Mouse (Mus musculus) erythroblast, embryonic 14.5 days (primary cell): Measurements from ENCODE around the gene Zc2hc1b. TPM values are rescaled to one million over a fixed set of nuclear protein-coding genes. Genes with fewer than 3 reads are reported as not detected.

Experiments used
- H3K27me3 ChIP-seq: 2 replicates; pipeline ENCODE4 v1.6.1; 2012; ENCODE audit warnings: inconsistent platforms; ENCODE audit not compliant: control insufficient read depth
- H3K36me3 ChIP-seq: 2 replicates; pipeline ENCODE4 v1.6.1; 2012; ENCODE audit warnings: mild to moderate bottlenecking, inconsistent platforms; ENCODE audit not compliant: control insufficient read depth
- H3K4me1 ChIP-seq: 2 replicates; pipeline ENCODE4 v1.6.1; 2012; ENCODE audit warnings: inconsistent platforms; ENCODE audit not compliant: control insufficient read depth
- H3K4me3 ChIP-seq: replicated peaks from 2 replicates; pipeline ENCODE3; 2012; ENCODE audit warnings: moderate library complexity, mild to moderate bottlenecking, inconsistent platforms
- H3K9me3 ChIP-seq: 2 replicates; pipeline ENCODE4 v1.6.1; 2012; ENCODE audit warnings: low read length, inconsistent platforms, mixed read lengths; ENCODE audit not compliant: control insufficient read depth
- GATA1 ChIP-seq: IDR thresholded peaks from 2 replicates; pipeline ENCODE4 v1.6.1; 2012; ENCODE audit warnings: low read length, inconsistent platforms, mixed read lengths
- TAL1 ChIP-seq: IDR thresholded peaks from 3 replicates; pipeline ENCODE4 v1.6.1; 2012; ENCODE audit warnings: low read length, inconsistent platforms, mixed read lengths
- polyA plus RNA-seq: library from polyadenylated mRNA; stranded (reverse); fragments of >175 nt; gene quantifications from 2 replicates; pipeline ENCODE4 v1.2.3, GENCODE M21; 2012

The Zc2hc1b gene
- not detected in 2 replicates for polyA plus RNA-seq

GRCm38 (mm10) chr10:13177973-13178624, at the start of gene Zc2hc1b:
Gene Zc2hc1b (minus strand): TSS chr10:13178023.
- Histone ChIP-seq H3K36me3 (peaks cover 74% of the 10 kb centered on the region), H3K4me3 (no peak within 1 kb of the TSS), H3K9me3 (no peaks in the 10 kb centered on the region), H3K27me3 (no peaks in the 10 kb centered on the region), H3K4me1 (no peaks in the 10 kb centered on the region)
- no peak for TF ChIP-seq TAL1
- TF ChIP-seq GATA1 = no peak

- Histone ChIP-seq H3K4me1 (no peaks in the 10 kb centered on the region), H3K36me3 (no peaks in the 10 kb centered on the region), H3K27me3 (no peaks in the 10 kb centered on the region), H3K4me3 (no peak overlapping the region), H3K9me3 (no peaks in the 10 kb centered on the region)
- no peak for TF ChIP-seq TAL1
- no peak for TF ChIP-seq GATA1
These were observed 47.7 kb upstream of the Zc2hc1b start for GRCm38 (mm10) chr10:13225377-13226063.

DNA sequence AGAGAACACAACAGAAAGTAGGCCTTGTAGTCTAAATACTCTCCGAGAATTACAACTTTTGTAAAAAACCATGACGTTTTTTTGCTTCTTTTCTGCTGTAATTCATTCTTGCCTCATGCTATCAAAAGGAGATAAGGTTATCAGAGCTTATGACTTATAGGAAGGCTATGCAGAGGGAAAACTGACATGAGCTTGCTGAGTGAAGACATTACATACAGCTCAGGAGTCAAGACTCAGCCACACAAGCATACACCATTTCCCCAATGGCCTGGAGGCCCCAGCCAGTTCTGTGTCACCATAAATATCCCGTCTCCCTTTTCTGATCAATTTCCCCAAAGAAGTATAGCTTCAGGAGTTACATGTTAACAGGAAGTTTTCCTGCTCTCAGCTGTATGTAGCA, 44.3 kb upstream of the Zc2hc1b start:
- TF ChIP-seq GATA1 = no peak
- TF ChIP-seq TAL1 = no peak
- H3K4me3 ChIP-seq = no peak overlapping the region
- H3K27me3 ChIP-seq = no peaks in the 10 kb centered on the region
- H3K4me1 ChIP-seq = no peaks in the 10 kb centered on the region
- no peaks in the 10 kb centered on the region for H3K9me3 ChIP-seq
- no peaks in the 10 kb centered on the region for H3K36me3 ChIP-seq

GRCm38 (mm10) chr10:13220061-13220460, 42.2 kb upstream of the Zc2hc1b start:
- Histone ChIP-seq H3K4me3 (no peak overlapping the region), H3K36me3 (no peaks in the 10 kb centered on the region), H3K27me3 (no peaks in the 10 kb centered on the region), H3K4me1 (peaks cover 4% of the 10 kb centered on the region), H3K9me3 (no peaks in the 10 kb centered on the region)
- TF ChIP-seq TAL1 (no peak), GATA1 (no peak)

DNA sequence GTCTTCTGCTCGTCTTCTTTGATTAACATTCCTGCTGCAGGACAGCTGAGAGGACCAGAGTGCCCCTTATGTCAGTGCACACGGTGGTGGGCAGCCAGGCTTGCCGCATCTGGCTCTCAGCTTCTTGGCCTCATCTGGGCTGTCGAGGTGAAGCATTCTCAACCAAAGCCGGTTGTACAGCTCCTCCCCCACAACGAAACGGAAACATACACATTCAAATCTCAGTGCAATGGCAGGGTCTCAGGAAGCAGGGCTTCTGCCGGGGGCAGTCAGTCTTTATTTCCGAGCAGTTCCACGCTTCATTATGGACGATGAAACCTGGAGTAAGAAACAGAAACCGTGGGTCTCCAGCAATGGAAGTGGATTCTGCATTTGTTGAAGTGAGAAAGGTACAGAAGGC, 36.1 kb upstream of the Zc2hc1b start:
- Histone ChIP-seq H3K36me3 (no peaks in the 10 kb centered on the region), H3K4me1 (peaks cover 4% of the 10 kb centered on the region), H3K9me3 (no peaks in the 10 kb centered on the region), H3K4me3 (no peak overlapping the region), H3K27me3 (no peaks in the 10 kb centered on the region)
- no peak for TF ChIP-seq TAL1
- TF ChIP-seq GATA1 = no peak

DNA sequence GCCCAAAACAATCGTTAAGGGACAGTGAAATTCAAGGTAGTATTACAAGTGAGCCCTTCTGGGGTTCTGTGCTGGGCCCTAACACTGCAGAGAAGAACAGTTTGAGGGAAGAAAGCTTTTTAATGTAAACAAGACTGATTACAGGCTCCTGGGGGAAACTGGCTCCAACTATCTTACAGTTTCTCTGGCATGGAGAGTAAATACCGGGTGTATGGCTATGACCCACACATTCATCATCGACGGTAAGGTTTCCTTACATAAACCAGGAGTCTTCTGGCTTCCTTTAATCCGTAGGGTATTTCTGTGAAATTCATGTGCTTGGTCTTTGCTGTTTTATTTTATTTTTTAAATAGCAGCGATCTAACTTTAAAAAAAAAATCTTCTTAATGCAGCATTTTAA, 35.0 kb upstream of the Zc2hc1b start:
- H3K27me3 ChIP-seq = no peaks in the 10 kb centered on the region

GRCm38 (mm10) chr10:13212326-13212725, 34.5 kb upstream of the Zc2hc1b start:
- Histone ChIP-seq H3K4me1 (peaks cover 4% of the 10 kb centered on the region), H3K4me3 (no peak overlapping the region), H3K36me3 (no peaks in the 10 kb centered on the region), H3K9me3 (no peaks in the 10 kb centered on the region), H3K27me3 (no peaks in the 10 kb centered on the region)
- TF ChIP-seq GATA1 (no peak), TAL1 (no peak)

More for the DNA sequence above, 35.0 kb upstream of the Zc2hc1b start:
- Histone ChIP-seq H3K4me1 (peaks cover 4% of the 10 kb centered on the region), H3K4me3 (no peak overlapping the region), H3K9me3 (no peaks in the 10 kb centered on the region), H3K36me3 (no peaks in the 10 kb centered on the region)
- TF ChIP-seq TAL1 = no peak
- TF ChIP-seq GATA1 = no peak

- no peak overlapping the region for H3K4me3 ChIP-seq
- TF ChIP-seq TAL1 = no peak
- TF ChIP-seq GATA1 = no peak
- no peaks in the 10 kb centered on the region for H3K9me3 ChIP-seq
- H3K27me3 ChIP-seq = no peaks in the 10 kb centered on the region
- H3K36me3 ChIP-seq = no peaks in the 10 kb centered on the region
- H3K4me1 ChIP-seq = no peaks in the 10 kb centered on the region
These were observed 32.3 kb upstream of the Zc2hc1b start for GRCm38 (mm10) chr10:13209930-13210637.

GRCm38 (mm10) chr10:13209506-13209905, 31.7 kb upstream of the Zc2hc1b start:
- no peaks in the 10 kb centered on the region for H3K36me3 ChIP-seq
- TF ChIP-seq GATA1 (no peak), TAL1 (no peak)
- no peaks in the 10 kb centered on the region for H3K4me1 ChIP-seq

More at GRCm38 (mm10) chr10:13209506-13209905, 31.7 kb upstream of the Zc2hc1b start:
- H3K27me3 ChIP-seq = no peaks in the 10 kb centered on the region
- no peaks in the 10 kb centered on the region for H3K9me3 ChIP-seq
- H3K4me3 ChIP-seq = no peak overlapping the region
